Mouse (Mus musculus): Measurements from ENCODE around the gene Rtl3. TPM values are rescaled to one million over a fixed set of nuclear protein-coding genes. Genes with fewer than 3 reads are reported as not detected.

Gene Rtl3
- 0.46 and 0.75 TPM in 2 replicates for polyA plus RNA-seq (2015; fragmentation: Nextera tagmentation; extraction: Ambion mirVana)

- H3K27me3 ChIP-seq: no peaks in the 10 kb centered on the region
- WGBS: 70% methylated on average over 7 of the region's 7 CpGs
- no peak for ATAC-seq (replicated peaks)
Observed at GRCm38 (mm10) chrX:106840409-106840808, at the start of gene Rtl3. Rtl3 (minus strand) TSS chrX:106840644.

GRCm38 (mm10) chrX:106872315-106872714 is 31.9 kb upstream of the Rtl3 start:
- Histone ChIP-seq H3K36me3 (no peaks in the 10 kb centered on the region), H3K27ac (replicated peaks) (no peak overlapping the region), H3K4me2 (replicated peaks) (no peak overlapping the region), H3K4me1 (no peaks in the 10 kb centered on the region), H3K4me3 (no peak overlapping the region), H3K9ac (replicated peaks) (no peak overlapping the region), H3K9me3 (no peaks in the 10 kb centered on the region), H3K27me3 (0 out of 2 replicates have a peak, but pooled peaks cover 4% of the 10 kb centered on the region)
- no peak for ATAC-seq (replicated peaks)
- WGBS: 39% methylated on average over 4 of the region's 4 CpGs

More at GRCm38 (mm10) chrX:106840409-106840808, at the start of gene Rtl3:
- Histone ChIP-seq H3K9ac (replicated peaks) (no peak within 1 kb of the TSS), H3K27ac (replicated peaks) (no peak within 1 kb of the TSS), H3K36me3 (no peaks in the 10 kb centered on the region), H3K4me3 (no peak within 1 kb of the TSS), H3K4me2 (replicated peaks) (no peak within 1 kb of the TSS), H3K4me1 (no peaks in the 10 kb centered on the region), H3K9me3 (no peaks in the 10 kb centered on the region)

GRCm38 (mm10) chrX:106871894-106872293 is 31.4 kb upstream of the Rtl3 start:
- H3K4me1 ChIP-seq: no peaks in the 10 kb centered on the region
- no peak overlapping the region for H3K27ac ChIP-seq (replicated peaks)
- H3K4me2 ChIP-seq (replicated peaks): no peak overlapping the region
- H3K9ac ChIP-seq (replicated peaks): no peak overlapping the region
- no peak for ATAC-seq (replicated peaks)
- WGBS: 35% methylated on average over 3 of the region's 3 CpGs
- no peaks in the 10 kb centered on the region for H3K9me3 ChIP-seq
- no peaks in the 10 kb centered on the region for H3K36me3 ChIP-seq
- no peak overlapping the region for H3K4me3 ChIP-seq
- 0 out of 2 replicates have a peak, but pooled peaks cover 4% of the 10 kb centered on the region for H3K27me3 ChIP-seq

GRCm38 (mm10) chrX:106871426-106871825 is 31.0 kb upstream of the Rtl3 start:
- H3K9me3 ChIP-seq: no peaks in the 10 kb centered on the region
- no peak overlapping the region for H3K4me2 ChIP-seq (replicated peaks)
- WGBS: 32% methylated on average over 3 of the region's 3 CpGs
- no peak overlapping the region for H3K9ac ChIP-seq (replicated peaks)
- ATAC-seq (replicated peaks): peak; percentile 75
- H3K27me3 ChIP-seq: 0 out of 2 replicates have a peak, but pooled peaks cover 4% of the 10 kb centered on the region
- H3K36me3 ChIP-seq: no peaks in the 10 kb centered on the region
- no peak overlapping the region for H3K27ac ChIP-seq (replicated peaks)
- no peaks in the 10 kb centered on the region for H3K4me1 ChIP-seq
- H3K4me3 ChIP-seq: no peak overlapping the region

- no peak overlapping the region for H3K9ac ChIP-seq (replicated peaks)
- ATAC-seq (replicated peaks): no peak
- no peak overlapping the region for H3K4me3 ChIP-seq
- H3K9me3 ChIP-seq: no peaks in the 10 kb centered on the region
- no peak overlapping the region for H3K4me2 ChIP-seq (replicated peaks)
- no peak overlapping the region for H3K27ac ChIP-seq (replicated peaks)
- no peaks in the 10 kb centered on the region for H3K27me3 ChIP-seq
- no peaks in the 10 kb centered on the region for H3K4me1 ChIP-seq
- 78% methylated on average over 3 of the region's 3 CpGs for WGBS
- no peaks in the 10 kb centered on the region for H3K36me3 ChIP-seq
Observed at GRCm38 (mm10) chrX:106853523-106854300, 13.3 kb upstream of the Rtl3 start.

GRCm38 (mm10) chrX:106839591-106839990 is 853 bp downstream of the Rtl3 start:
- no peaks in the 10 kb centered on the region for H3K9me3 ChIP-seq
- H3K4me2 ChIP-seq (replicated peaks): no peak overlapping the region
- no peak for ATAC-seq (replicated peaks)
- no peaks in the 10 kb centered on the region for H3K4me1 ChIP-seq
- no peaks in the 10 kb centered on the region for H3K36me3 ChIP-seq
- H3K9ac ChIP-seq (replicated peaks): no peak overlapping the region
- WGBS: 57% methylated on average over 5 of the region's 5 CpGs
- H3K27ac ChIP-seq (replicated peaks): no peak overlapping the region
- H3K27me3 ChIP-seq: no peaks in the 10 kb centered on the region
- no peak overlapping the region for H3K4me3 ChIP-seq

GRCm38 (mm10) chrX:106830494-106830893 is 9.9 kb downstream of the Rtl3 start:
- no peak overlapping the region for H3K27ac ChIP-seq (replicated peaks)
- ATAC-seq (replicated peaks): no peak
- no peak overlapping the region for H3K4me3 ChIP-seq
- H3K36me3 ChIP-seq: no peaks in the 10 kb centered on the region
- no peaks in the 10 kb centered on the region for H3K27me3 ChIP-seq
- WGBS: 70% methylated on average over 1 of the region's 1 CpGs
- no peak overlapping the region for H3K9ac ChIP-seq (replicated peaks)
- H3K4me1 ChIP-seq: no peaks in the 10 kb centered on the region
- H3K4me2 ChIP-seq (replicated peaks): no peak overlapping the region
- H3K9me3 ChIP-seq: no peaks in the 10 kb centered on the region

- Histone ChIP-seq H3K4me1 (no peaks in the 10 kb centered on the region), H3K9me3 (no peaks in the 10 kb centered on the region), H3K4me3 (no peak overlapping the region), H3K27me3 (no peaks in the 10 kb centered on the region), H3K27ac (replicated peaks) (no peak overlapping the region), H3K4me2 (replicated peaks) (no peak overlapping the region), H3K9ac (replicated peaks) (no peak overlapping the region), H3K36me3 (no peaks in the 10 kb centered on the region)
- ATAC-seq (replicated peaks): no peak
- WGBS: 50% methylated on average over 7 of the region's 7 CpGs
Observed at GRCm38 (mm10) chrX:106809560-106810226, 30.8 kb downstream of the Rtl3 start.

GRCm38 (mm10) chrX:106804387-106804786 is 36.1 kb downstream of the Rtl3 start:
- Histone ChIP-seq H3K4me3 (no peak overlapping the region), H3K27ac (replicated peaks) (no peak overlapping the region), H3K9ac (replicated peaks) (no peak overlapping the region), H3K4me2 (replicated peaks) (no peak overlapping the region), H3K36me3 (no peaks in the 10 kb centered on the region), H3K27me3 (no peaks in the 10 kb centered on the region), H3K9me3 (no peaks in the 10 kb centered on the region), H3K4me1 (no peaks in the 10 kb centered on the region)
- ATAC-seq (replicated peaks): no peak
- WGBS: 40% methylated on average over 2 of the region's 2 CpGs

GRCm38 (mm10) chrX:106794686-106795085 is 45.8 kb downstream of the Rtl3 start:
- H3K4me1 ChIP-seq: no peaks in the 10 kb centered on the region
- H3K27me3 ChIP-seq: no peaks in the 10 kb centered on the region
- WGBS: 9% methylated on average over 2 of the region's 2 CpGs
- no peaks in the 10 kb centered on the region for H3K9me3 ChIP-seq
- no peak overlapping the region for H3K4me3 ChIP-seq
- H3K27ac ChIP-seq (replicated peaks): no peak overlapping the region
- H3K9ac ChIP-seq (replicated peaks): no peak overlapping the region
- H3K36me3 ChIP-seq: no peaks in the 10 kb centered on the region
- no peak overlapping the region for H3K4me2 ChIP-seq (replicated peaks)
- ATAC-seq (replicated peaks): peak; percentile 41; the same call in 1 of the 2 replicates

All from forebrain, embryonic 15.5 days (tissue).